Mouse (Mus musculus) MEL (cell line): Measurements from ENCODE around the gene Prpf38a. TPM values are rescaled to one million over a fixed set of nuclear protein-coding genes. Genes with fewer than 3 reads are reported as not detected.

Source experiments
- DNase-seq: peaks from one replicate; pipeline ENCODE4 v3.0.0; 2011; ENCODE audit warnings: low read depth, low spot score
- H3K27ac ChIP-seq: 2 replicates; pipeline ENCODE4 v1.5.1; 2012; ENCODE audit warnings: low read depth, mild to moderate bottlenecking, control low read depth, low read length, moderate library complexity; ENCODE audit not compliant: control insufficient read depth
- H3K27me3 ChIP-seq, 2 experiments: fragments of 150-350 bp in 1 of 2; sonication (generic) in 1 of 2; 2 replicates each; pipeline ENCODE4 v1.6.1; 2012; ENCODE audit warnings: low read length in 2 of 2, mild to moderate bottlenecking in 2 of 2, improper control_type of control experiment in 1 of 2, moderate library complexity in 1 of 2; ENCODE audit not compliant: insufficient read depth in 2 of 2, control insufficient read depth in 1 of 2
- H3K36me3 ChIP-seq, 2 experiments: 2 replicates each; pipeline ENCODE4 v1.6.1; 2012 to 2014; ENCODE audit warnings: low read length in 2 of 2, improper control_type of control experiment in 1 of 2, inconsistent platforms in 1 of 2, mild to moderate bottlenecking in 1 of 2; ENCODE audit not compliant: insufficient read depth in 2 of 2, control insufficient read depth in 1 of 2
- H3K4me1 ChIP-seq, 2 experiments: fragments of 150-350 bp in 1 of 2; sonication (generic) in 1 of 2; 2 replicates each; pipeline ENCODE4 v1.6.1; 2012; ENCODE audit warnings: low read length in 2 of 2, improper control_type of control experiment in 1 of 2, mild to moderate bottlenecking in 1 of 2; ENCODE audit not compliant: insufficient read depth in 2 of 2, control insufficient read depth in 1 of 2
- H3K4me3 ChIP-seq, 2 experiments: fragments of 150-350 bp in 1 of 2; sonication (generic) in 1 of 2; 2 replicates each; pipeline ENCODE4 v1.5.1; 2012; ENCODE audit warnings: low read depth in 2 of 2, low read length in 2 of 2, mild to moderate bottlenecking in 2 of 2, moderate library complexity in 2 of 2, control low read depth in 1 of 2, improper control_type of control experiment in 1 of 2; ENCODE audit not compliant: control insufficient read depth in 1 of 2, insufficient read depth in 1 of 2
- H3K79me2 ChIP-seq: 2 replicates; pipeline ENCODE4 v1.6.1; 2012; ENCODE audit warnings: mild to moderate bottlenecking, low read length, moderate library complexity; ENCODE audit not compliant: control insufficient read depth, poor library complexity, insufficient read depth
- H3K9ac ChIP-seq: 2 replicates; pipeline ENCODE4 v1.6.1; 2012; ENCODE audit warnings: low read depth, mild to moderate bottlenecking, control low read depth, low read length, moderate library complexity; ENCODE audit not compliant: control insufficient read depth, poor library complexity, severe bottlenecking
- H3K9me3 ChIP-seq: fragments of 150-350 bp; sonication (generic); replicated peaks from 2 replicates; pipeline ENCODE4 v1.6.1; 2012; ENCODE audit warnings: mild to moderate bottlenecking, low read length, improper control_type of control experiment, moderate library complexity; ENCODE audit not compliant: insufficient read depth
- CHD2 ChIP-seq: IDR thresholded peaks from 2 replicates; pipeline ENCODE4 v1.6.1; 2011; ENCODE audit warnings: low read length, improper control_type of control experiment
- EP300 ChIP-seq, 2 experiments: IDR thresholded peaks; 2 replicates each; pipeline ENCODE4 v1.6.1; 2011; ENCODE audit warnings: improper control_type of control experiment in 2 of 2, low read length in 2 of 2, low read depth in 1 of 2, mild to moderate bottlenecking in 1 of 2
- ETS1 ChIP-seq: IDR thresholded peaks from 2 replicates; pipeline ENCODE4 v1.6.1; 2012; ENCODE audit warnings: low read depth, mild to moderate bottlenecking, inconsistent platforms, low read length, improper control_type of control experiment, moderate library complexity
- GABPA ChIP-seq: IDR thresholded peaks from 2 replicates; pipeline ENCODE4 v1.6.1; 2012; ENCODE audit warnings: low read depth, mild to moderate bottlenecking, inconsistent platforms, low read length, improper control_type of control experiment, moderate library complexity
- HCFC1 ChIP-seq: IDR thresholded peaks from 2 replicates; pipeline ENCODE4 v1.6.1; 2012; ENCODE audit warnings: low read depth, mild to moderate bottlenecking, inconsistent platforms, low read length, improper control_type of control experiment, moderate library complexity
- JUND ChIP-seq: IDR thresholded peaks from 2 replicates; pipeline ENCODE4 v1.6.1; 2011; ENCODE audit warnings: low read depth, mild to moderate bottlenecking, improper control_type of control experiment, low read length
- KAT2A ChIP-seq: conservative IDR thresholded peaks from 2 replicates; pipeline ENCODE4 v1.6.1; 2012; ENCODE audit warnings: low read depth, low read length, improper control_type of control experiment, inconsistent platforms
- MYB ChIP-seq: IDR thresholded peaks from 2 replicates; pipeline ENCODE4 v1.6.1; 2011; ENCODE audit warnings: mild to moderate bottlenecking, low read depth, low read length, improper control_type of control experiment
- MYC ChIP-seq: IDR thresholded peaks from 2 replicates; pipeline ENCODE4 v1.6.1; 2011; ENCODE audit warnings: low read depth, mild to moderate bottlenecking, low read length, improper control_type of control experiment, moderate library complexity
- NRF1 ChIP-seq: IDR thresholded peaks from 2 replicates; pipeline ENCODE4 v1.6.1; 2014; ENCODE audit warnings: low read depth, mild to moderate bottlenecking, inconsistent platforms, low read length, improper control_type of control experiment, moderate library complexity; ENCODE audit not compliant: poor library complexity, insufficient read depth, severe bottlenecking
- POLR2A ChIP-seq, 2 experiments: IDR thresholded peaks; 2 replicates each; pipeline ENCODE4 v1.6.1; 2011 to 2012; ENCODE audit warnings: low read length in 2 of 2, mild to moderate bottlenecking in 2 of 2, control low read depth in 1 of 2, improper control_type of control experiment in 1 of 2, low read depth in 1 of 2, moderate library complexity in 1 of 2; ENCODE audit not compliant: control insufficient read depth in 1 of 2, insufficient read depth in 1 of 2, poor library complexity in 1 of 2
- POLR2AphosphoS2 ChIP-seq: IDR thresholded peaks from 2 replicates; pipeline ENCODE4 v1.6.1; 2011; ENCODE audit warnings: low read length, improper control_type of control experiment
- POLR2AphosphoS5 ChIP-seq: IDR thresholded peaks from 2 replicates; pipeline ENCODE4 v1.6.1; 2012; ENCODE audit warnings: low read depth, borderline replicate concordance, mild to moderate bottlenecking, inconsistent platforms, low read length, moderate library complexity, mixed read lengths
- RAD21 ChIP-seq: IDR thresholded peaks from 2 replicates; pipeline ENCODE4 v1.6.1; 2011; ENCODE audit warnings: mild to moderate bottlenecking, low read depth, low read length, improper control_type of control experiment
- RCOR1 ChIP-seq: IDR thresholded peaks from 2 replicates; pipeline ENCODE4 v1.6.1; 2012; ENCODE audit warnings: low read depth, mild to moderate bottlenecking, inconsistent platforms, low read length, improper control_type of control experiment
- TAL1 ChIP-seq: IDR thresholded peaks from 2 replicates; pipeline ENCODE4 v1.6.1; 2012; ENCODE audit warnings: mild to moderate bottlenecking, inconsistent platforms, low read length, moderate library complexity, mixed read lengths
- TBP ChIP-seq: IDR thresholded peaks from 2 replicates; pipeline ENCODE4 v1.8.0; 2011; ENCODE audit warnings: low read depth, low read length, improper control_type of control experiment
- TCF12 ChIP-seq: IDR thresholded peaks from 2 replicates; pipeline ENCODE4 v1.6.1; 2014; ENCODE audit warnings: low read depth, mild to moderate bottlenecking, inconsistent platforms, low read length, improper control_type of control experiment, moderate library complexity
- UBTF ChIP-seq: IDR thresholded peaks from 2 replicates; pipeline ENCODE4 v1.6.1; 2012; ENCODE audit warnings: low read depth, mild to moderate bottlenecking, inconsistent platforms, low read length, improper control_type of control experiment, moderate library complexity, borderline replicate concordance; ENCODE audit not compliant: insufficient read depth
- USF2 ChIP-seq, 2 experiments: IDR thresholded peaks; 2 replicates each; pipeline ENCODE4 v1.6.1; 2011 to 2012; ENCODE audit warnings: improper control_type of control experiment in 2 of 2, low read length in 2 of 2, borderline replicate concordance in 1 of 2, inconsistent platforms in 1 of 2, low read depth in 1 of 2, mild to moderate bottlenecking in 1 of 2; ENCODE audit not compliant: insufficient read depth in 1 of 2
- ZMIZ1 ChIP-seq: IDR thresholded peaks from 2 replicates; pipeline ENCODE4 v1.6.1; 2012; ENCODE audit warnings: low read depth, mild to moderate bottlenecking, inconsistent platforms, low read length, improper control_type of control experiment, moderate library complexity
- ZNF384 ChIP-seq: IDR thresholded peaks from 2 replicates; pipeline ENCODE4 v1.6.1; 2012; ENCODE audit warnings: low read depth, mild to moderate bottlenecking, inconsistent platforms, low read length, improper control_type of control experiment
- polyA plus RNA-seq, 2 experiments: library from polyadenylated mRNA; stranded (reverse) in 1 of 2; unstranded in 1 of 2; fragments of >175 nt in 1 of 2; fragments of >200 nt in 1 of 2; gene quantifications; 2 replicates each; pipeline versions ENCODE4 v1.2.1 to v1.2.4; 2012; ENCODE audit warnings: low replicate concordance in 2 of 2, low read depth in 1 of 2; ENCODE audit not compliant: insufficient read length in 2 of 2, insufficient read depth in 1 of 2, missing spikeins in 1 of 2
- total RNA-seq: library from RNA; depleted of rRNA; stranded (reverse); fragments of 300-350 nt; gene quantifications from 2 replicates; pipeline ENCODE4 v1.2.3, GENCODE M21; 2012

Prpf38a gene
- total and polyA plus RNA-seq, 3 experiments = 66.8 to 71.8 TPM; not detected in 1

- Histone ChIP-seq H3K36me3 (peaks cover 0 to 23% of the 10 kb centered on the region in 2 experiments; a peak in 2 of 4 replicates), H3K27me3 (no peaks in the 10 kb centered on the region), H3K9me3 (no peaks in the 10 kb centered on the region), H3K27ac (no peak overlapping the region), H3K9ac (no peak overlapping the region), H3K4me3 (no peak overlapping the region), H3K79me2 (no peaks in the 10 kb centered on the region), H3K4me1 (no peaks in the 10 kb centered on the region)
- TF ChIP-seq ZNF384 (no peak), POLR2AphosphoS2 (no peak), USF2 (IDR thresholded peaks at IDR 0.05; ENCODE audit: borderline replicate concordance in 1 of 2, insufficient read depth in 1 of 2, low read depth in 1 of 2, low read length in 2 of 2) (no peak), EP300 (IDR thresholded peaks at IDR 0.05; ENCODE audit: low read depth in 1 of 2, low read length in 2 of 2) (no peak)
- DNase-seq = no peak
Observed at GRCm38 (mm10) chr4:108610935-108611334, 31.8 kb upstream of the Prpf38a start.

- Histone ChIP-seq H3K4me1 (no peaks in the 10 kb centered on the region), H3K79me2 (no peaks in the 10 kb centered on the region), H3K36me3 (peaks cover 0 to 20% of the 10 kb centered on the region in 2 experiments; a peak in 2 of 4 replicates), H3K9ac (no peak overlapping the region), H3K27ac (no peak overlapping the region), H3K4me3 (no peak overlapping the region), H3K9me3 (no peaks in the 10 kb centered on the region), H3K27me3 (no peaks in the 10 kb centered on the region)
- DNase-seq = no peak
- TF ChIP-seq JUND (no peak), RAD21 (no peak), KAT2A (no peak), TCF12 (no peak), TBP (no peak), RCOR1 (no peak), UBTF (no peak), POLR2AphosphoS2 (no peak), TAL1 (no peak), USF2 (IDR thresholded peaks at IDR 0.05; ENCODE audit: borderline replicate concordance in 1 of 2, insufficient read depth in 1 of 2, low read depth in 1 of 2, low read length in 2 of 2) (no peak), ZMIZ1 (no peak), ETS1 (no peak), POLR2A (IDR thresholded peaks at IDR 0.05; ENCODE audit: control insufficient read depth in 1 of 2, insufficient read depth in 1 of 2, low read depth in 1 of 2, low read length in 2 of 2, poor library complexity in 1 of 2) (no peak), HCFC1 (no peak), MYB (no peak), CHD2 (no peak), NRF1 (no peak), POLR2AphosphoS5 (no peak), GABPA (no peak), MYC (no peak)
Observed at GRCm38 (mm10) chr4:108608651-108609050, 29.5 kb upstream of the Prpf38a start.
